Mouse (Mus musculus) heart, adult 2 months (tissue): ENCODE data around the gene Akt1s1.
A peak's percentile ranks its signal among the peaks of the same experiment; 100 is the strongest.

Experiments used
- CTCF ChIP-seq: fragments of 200-600 bp; IDR thresholded peaks from 2 replicates; pipeline ENCODE4 v1.8.1; 2022; ENCODE audit warnings: antibody characterized with exemption, mild to moderate bottlenecking, moderate library complexity
- EP300 ChIP-seq: fragments of 200-500 bp; IDR thresholded peaks from 2 replicates; pipeline ENCODE4 v1.6.1; 2011; ENCODE audit warnings: low read depth, low read length, control low read depth; ENCODE audit not compliant: insufficient read depth
- POLR2A ChIP-seq: fragments of 200-500 bp; IDR thresholded peaks from 2 replicates; pipeline ENCODE4 v1.6.1; 2011; ENCODE audit warnings: mild to moderate bottlenecking, low read depth, low read length, control low read depth; ENCODE audit not compliant: insufficient read depth

- no peak; the same call in none of the 2 replicates for TF ChIP-seq CTCF
- TF ChIP-seq POLR2A, result no peak
- peak; percentile 75; the same call in 1 of the 2 replicates for TF ChIP-seq EP300
These were observed 23.9 kb upstream of the Akt1s1 start for GRCm38 (mm10) chr7:44824872-44825271.
